Mouse (Mus musculus): ENCODE measurements around the gene Cbx1. TPM values are rescaled to one million over a fixed set of nuclear protein-coding genes. Genes with fewer than 3 reads are reported as not detected.
A peak's percentile ranks its signal among the peaks of the same experiment; 100 is the strongest.

Gene Cbx1
- polyA plus RNA-seq (2014; fragmentation: Nextera tagmentation; extraction: Ambion mirVana) = 103 and 112 TPM in 2 replicates

DNA sequence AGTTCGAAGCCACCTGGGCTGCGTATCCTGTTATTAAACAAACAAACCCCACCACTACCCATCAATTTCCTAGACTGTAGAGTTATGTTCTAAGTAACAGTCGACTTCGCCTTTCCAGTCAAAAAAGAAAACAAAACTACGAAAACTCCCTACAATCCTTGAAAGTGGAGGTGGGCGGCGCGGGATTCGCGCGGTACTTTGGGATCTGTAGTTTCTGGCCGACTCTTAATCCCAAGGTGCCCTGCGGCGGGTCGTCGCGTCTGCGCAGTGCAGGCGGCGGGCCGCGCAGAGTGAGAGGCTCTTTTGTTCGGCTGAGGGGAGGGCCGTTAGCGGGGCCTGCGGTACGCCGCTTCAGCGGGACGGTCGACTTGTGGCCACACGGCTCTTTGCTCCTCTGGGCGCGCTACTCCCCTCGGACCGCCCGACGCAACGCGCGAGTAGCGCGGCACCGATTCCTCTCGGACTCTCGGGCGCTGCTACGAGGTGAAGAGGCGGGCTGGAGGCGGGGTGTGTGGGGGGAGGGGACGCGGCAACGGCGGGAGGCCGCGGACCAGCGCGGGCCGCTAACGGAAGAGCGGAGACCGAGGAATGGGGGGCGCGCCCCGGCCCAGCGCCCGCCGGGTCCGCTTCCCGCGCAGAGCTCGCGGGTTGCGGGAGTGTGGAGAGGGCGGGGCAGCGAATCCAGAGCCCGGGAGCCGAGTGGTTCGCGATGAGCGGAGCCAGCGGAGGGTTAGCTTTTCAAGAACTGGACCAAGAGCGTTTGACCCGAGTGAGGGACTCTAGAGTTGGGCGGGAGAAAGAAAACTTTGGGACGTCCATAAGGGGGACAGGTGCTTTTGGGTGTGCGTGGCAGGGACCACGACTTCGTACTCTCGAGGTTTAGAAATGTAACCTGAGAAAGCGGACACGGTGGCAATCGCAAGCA, at the start of gene Cbx1:
TSS of gene Cbx1 (plus strand) at position 257 of the 925 bp plus-strand sequence.
- peak within 1 kb of the TSS; percentile 99 for H3K27ac ChIP-seq (ENCODE audit: low read depth)
- peak within 1 kb of the TSS; percentile 97 for H3K4me3 ChIP-seq (ENCODE audit: low read depth, low read length)
- H3K4me1 ChIP-seq (ENCODE audit: insufficient read depth) = peaks cover 7% of the 10 kb centered on the region
- no peaks in the 10 kb centered on the region for H3K36me3 ChIP-seq (ENCODE audit: insufficient read depth)
- DNase-seq (peak; percentile 96), ATAC-seq (ENCODE audit: insufficient read depth) (peak; percentile 98)
- TF ChIP-seq CTCF (IDR thresholded peaks at IDR 0.05; ENCODE audit: low read depth) = no peak
- peak within 1 kb of the TSS; percentile 94 for H3K9ac ChIP-seq
- WGBS = 1% methylated on average over 86 of the region's 93 CpGs
- H3K27me3 ChIP-seq (ENCODE audit: insufficient read depth, low read length) = no peaks in the 10 kb centered on the region
- no peaks in the 10 kb centered on the region for H3K9me3 ChIP-seq (ENCODE audit: low read depth, low read length)
- H3K4me2 ChIP-seq = peak within 1 kb of the TSS; percentile 97

DNA sequence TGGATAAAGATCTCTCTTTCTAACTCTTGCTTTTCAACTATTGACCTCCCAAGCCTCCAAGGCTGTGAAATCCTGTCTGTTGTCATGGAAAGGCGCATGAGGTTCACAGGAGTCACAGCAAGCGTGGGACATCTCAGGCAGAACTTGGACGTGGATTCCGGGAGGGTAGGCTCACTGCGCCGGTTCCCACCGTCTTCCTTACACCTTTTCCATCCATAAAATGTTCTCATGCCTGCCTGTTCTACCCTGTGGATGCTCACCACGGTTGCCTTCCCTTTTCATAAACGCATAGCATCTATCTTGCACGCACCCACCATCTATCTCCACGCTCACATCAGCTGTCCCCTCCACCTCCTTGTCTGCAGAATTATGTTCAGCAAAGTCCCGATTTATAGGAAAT, 48.1 kb upstream of the Cbx1 start:
- H3K9ac ChIP-seq = no peak overlapping the region
- H3K27me3 ChIP-seq (ENCODE audit: insufficient read depth, low read length) = peaks cover 17% of the 10 kb centered on the region; the same call in 1 of the 2 replicates
- no peak for TF ChIP-seq CTCF (IDR thresholded peaks at IDR 0.05; ENCODE audit: low read depth)
- H3K9me3 ChIP-seq (ENCODE audit: low read depth, low read length) = no peaks in the 10 kb centered on the region
- DNase-seq (no peak), ATAC-seq (ENCODE audit: insufficient read depth) (no peak)
- H3K36me3 ChIP-seq (ENCODE audit: insufficient read depth) = no peaks in the 10 kb centered on the region
- H3K4me2 ChIP-seq = no peak overlapping the region
- 45% methylated on average over 12 of the region's 12 CpGs for WGBS
- H3K4me3 ChIP-seq (ENCODE audit: low read depth, low read length) = no peak overlapping the region
- H3K4me1 ChIP-seq (ENCODE audit: insufficient read depth) = 0 out of 2 replicates have a peak, but pooled peaks cover 3% of the 10 kb centered on the region
- H3K27ac ChIP-seq (ENCODE audit: low read depth) = no peak overlapping the region

DNA sequence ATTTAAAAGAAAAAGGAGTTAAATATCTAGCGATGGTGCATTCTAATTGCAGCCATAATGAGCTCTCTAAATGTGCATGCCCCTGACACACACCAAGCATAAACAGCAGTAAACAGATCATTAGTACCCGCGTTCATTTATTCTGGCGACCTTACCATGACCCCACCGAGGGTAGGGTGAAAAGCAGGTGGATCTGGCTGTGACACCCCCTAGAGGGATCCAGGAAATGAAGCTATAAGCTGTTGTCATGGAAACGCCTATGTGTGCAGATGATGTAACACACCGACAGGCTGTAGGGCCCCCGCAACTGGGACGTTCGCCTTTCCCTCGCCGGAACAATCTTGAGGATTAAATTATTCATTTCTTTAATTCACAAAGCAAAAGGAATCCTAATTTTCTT, 46.9 kb upstream of the Cbx1 start:
- no peak overlapping the region for H3K27ac ChIP-seq (ENCODE audit: low read depth)

DNA sequence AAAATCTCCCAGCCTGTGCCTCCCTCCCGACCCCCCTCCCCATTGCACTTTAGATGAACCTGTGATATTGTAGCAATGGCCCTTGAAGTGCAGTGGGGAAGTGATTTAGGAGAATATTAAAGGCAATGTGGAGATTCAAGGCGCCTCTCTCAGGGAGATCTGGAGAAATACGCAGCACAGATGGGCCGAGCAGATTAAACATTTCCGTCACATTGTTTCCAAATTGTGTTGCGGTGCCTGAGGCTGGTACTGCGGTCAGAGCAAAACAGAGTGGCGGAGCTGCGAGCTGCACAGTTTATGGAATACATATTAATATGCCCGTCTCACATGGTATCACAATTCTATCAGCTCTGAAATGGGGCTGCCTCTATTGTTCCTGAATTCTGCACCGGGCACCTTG, 45.9 kb upstream of the Cbx1 start:
- Histone ChIP-seq H3K27me3 (ENCODE audit: insufficient read depth, low read length) (peaks cover 17% of the 10 kb centered on the region; the same call in 1 of the 2 replicates), H3K4me1 (ENCODE audit: insufficient read depth) (no peaks in the 10 kb centered on the region), H3K9me3 (ENCODE audit: low read depth, low read length) (no peaks in the 10 kb centered on the region), H3K27ac (ENCODE audit: low read depth) (no peak overlapping the region), H3K4me2 (peak overlapping the region; percentile 11; the same call in 1 of the 2 replicates), H3K36me3 (ENCODE audit: insufficient read depth) (no peaks in the 10 kb centered on the region), H3K4me3 (ENCODE audit: low read depth, low read length) (no peak overlapping the region), H3K9ac (no peak overlapping the region)
- TF ChIP-seq CTCF (IDR thresholded peaks at IDR 0.05; ENCODE audit: low read depth) = no peak
- WGBS = 31% methylated on average over 11 of the region's 11 CpGs
- ATAC-seq (ENCODE audit: insufficient read depth) (no peak), DNase-seq (no peak)

More for the DNA sequence above, 46.9 kb upstream of the Cbx1 start:
- H3K4me1 ChIP-seq (ENCODE audit: insufficient read depth) = no peaks in the 10 kb centered on the region
- peaks cover 17% of the 10 kb centered on the region; the same call in 1 of the 2 replicates for H3K27me3 ChIP-seq (ENCODE audit: insufficient read depth, low read length)
- no peak overlapping the region for H3K4me2 ChIP-seq
- no peaks in the 10 kb centered on the region for H3K36me3 ChIP-seq (ENCODE audit: insufficient read depth)
- ATAC-seq (ENCODE audit: insufficient read depth) (no peak), DNase-seq (no peak)
- 21% methylated on average over 12 of the region's 12 CpGs for WGBS
- no peak for TF ChIP-seq CTCF (IDR thresholded peaks at IDR 0.05; ENCODE audit: low read depth)
- no peaks in the 10 kb centered on the region for H3K9me3 ChIP-seq (ENCODE audit: low read depth, low read length)
- H3K9ac ChIP-seq = no peak overlapping the region
- no peak overlapping the region for H3K4me3 ChIP-seq (ENCODE audit: low read depth, low read length)

DNA sequence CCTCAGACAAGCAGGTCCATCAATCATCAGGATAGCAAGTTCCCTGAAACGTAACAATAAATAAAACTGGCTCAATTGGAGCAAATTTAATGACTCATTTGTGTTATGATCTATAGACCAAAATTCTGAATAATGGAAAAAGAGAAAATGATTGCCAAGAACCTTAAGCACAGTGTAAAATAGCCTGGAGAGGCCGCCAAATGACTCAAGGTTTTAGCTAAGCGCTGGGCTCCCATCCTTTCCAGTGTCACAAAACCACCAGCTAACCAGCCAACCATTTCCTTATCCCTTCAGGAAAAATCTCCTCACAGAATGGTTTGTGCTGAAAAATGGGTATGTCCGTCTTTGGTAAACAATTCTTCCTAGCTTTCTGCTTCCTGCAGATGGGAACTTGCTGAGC, 45.0 kb upstream of the Cbx1 start:
- TF ChIP-seq CTCF (IDR thresholded peaks at IDR 0.05; ENCODE audit: low read depth) = no peak
- WGBS = 55% methylated on average over 4 of the region's 4 CpGs
- H3K4me1 ChIP-seq (ENCODE audit: insufficient read depth) = no peaks in the 10 kb centered on the region
- no peak overlapping the region for H3K27ac ChIP-seq (ENCODE audit: low read depth)
- H3K4me2 ChIP-seq = no peak overlapping the region
- no peaks in the 10 kb centered on the region for H3K36me3 ChIP-seq (ENCODE audit: insufficient read depth)
- H3K27me3 ChIP-seq (ENCODE audit: insufficient read depth, low read length) = peaks cover 17% of the 10 kb centered on the region; the same call in 1 of the 2 replicates
- H3K9ac ChIP-seq = no peak overlapping the region
- DNase-seq (no peak), ATAC-seq (ENCODE audit: insufficient read depth) (no peak)
- no peaks in the 10 kb centered on the region for H3K9me3 ChIP-seq (ENCODE audit: low read depth, low read length)
- H3K4me3 ChIP-seq (ENCODE audit: low read depth, low read length) = no peak overlapping the region

DNA sequence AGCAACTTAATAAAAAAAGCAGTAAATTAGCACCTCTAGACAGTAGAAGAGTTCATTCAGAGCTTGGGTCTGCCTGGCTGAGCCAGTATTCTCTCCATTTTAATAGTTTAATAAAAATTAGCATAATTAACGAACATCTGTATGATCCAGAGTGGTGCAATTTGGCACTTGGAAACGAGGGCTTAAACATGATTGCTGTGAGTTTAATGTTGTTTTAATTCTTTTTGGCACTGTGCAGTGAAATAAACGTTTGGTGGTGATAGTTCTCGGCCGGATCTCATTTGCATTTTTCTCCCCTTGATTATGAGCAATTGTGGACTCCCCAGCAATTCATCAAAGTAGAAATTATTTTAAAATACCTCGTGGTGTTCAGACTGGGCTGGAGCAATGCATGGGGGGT, 42.3 kb upstream of the Cbx1 start:
- 0 out of 2 replicates have a peak, but pooled peaks cover 7% of the 10 kb centered on the region for H3K27me3 ChIP-seq (ENCODE audit: insufficient read depth, low read length)
- no peaks in the 10 kb centered on the region for H3K9me3 ChIP-seq (ENCODE audit: low read depth, low read length)
- H3K4me3 ChIP-seq (ENCODE audit: low read depth, low read length) = no peak overlapping the region
- H3K36me3 ChIP-seq (ENCODE audit: insufficient read depth) = no peaks in the 10 kb centered on the region
- no peak overlapping the region for H3K27ac ChIP-seq (ENCODE audit: low read depth)
- 64% methylated on average over 6 of the region's 6 CpGs for WGBS
- H3K4me2 ChIP-seq = no peak overlapping the region
- DNase-seq (no peak), ATAC-seq (ENCODE audit: insufficient read depth) (no peak)
- no peaks in the 10 kb centered on the region for H3K4me1 ChIP-seq (ENCODE audit: insufficient read depth)
- H3K9ac ChIP-seq = no peak overlapping the region
- no peak for TF ChIP-seq CTCF (IDR thresholded peaks at IDR 0.05; ENCODE audit: low read depth)

DNA sequence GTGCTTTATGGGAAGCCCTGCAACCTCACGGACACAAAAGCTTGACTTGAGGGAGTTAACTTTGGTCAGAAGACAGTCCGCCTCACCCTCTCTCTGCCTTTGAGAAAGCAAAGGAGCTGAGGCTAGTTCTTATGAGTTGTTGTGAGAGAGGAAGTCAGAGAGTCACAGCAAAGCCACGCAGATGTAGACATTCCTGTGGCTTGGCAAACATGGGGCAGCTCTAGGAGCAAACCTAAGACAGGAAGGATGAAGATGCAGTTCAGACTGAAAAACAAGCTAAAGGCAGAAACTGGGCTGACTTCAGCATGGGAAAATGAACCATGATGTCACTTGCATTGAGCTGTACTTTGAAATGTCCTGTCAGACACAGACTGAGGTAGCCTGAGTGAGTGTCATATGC, 41.4 kb upstream of the Cbx1 start:
- no peak overlapping the region for H3K4me2 ChIP-seq
- H3K27ac ChIP-seq (ENCODE audit: low read depth) = no peak overlapping the region
- ATAC-seq (ENCODE audit: insufficient read depth) = no peak
- no peak overlapping the region for H3K4me3 ChIP-seq (ENCODE audit: low read depth, low read length)
- H3K9ac ChIP-seq = no peak overlapping the region
- 37% methylated on average over 3 of the region's 3 CpGs for WGBS
- H3K9me3 ChIP-seq (ENCODE audit: low read depth, low read length) = no peaks in the 10 kb centered on the region
- no peaks in the 10 kb centered on the region for H3K4me1 ChIP-seq (ENCODE audit: insufficient read depth)
- no peak for DNase-seq
- H3K27me3 ChIP-seq (ENCODE audit: insufficient read depth, low read length) = 0 out of 2 replicates have a peak, but pooled peaks cover 7% of the 10 kb centered on the region
- TF ChIP-seq CTCF (IDR thresholded peaks at IDR 0.05; ENCODE audit: low read depth) = no peak
- H3K36me3 ChIP-seq (ENCODE audit: insufficient read depth) = no peaks in the 10 kb centered on the region

Measured in lung, embryonic 14.5 days (tissue).